Mouse (Mus musculus): ENCODE data around the gene Gm6904.
"Not testable (repeated sequence)": the region's sequence is repeated elsewhere in the genome, so short reads cannot be mapped to it uniquely, and the experiment has no call there.

The Gm6904 gene

DNA sequence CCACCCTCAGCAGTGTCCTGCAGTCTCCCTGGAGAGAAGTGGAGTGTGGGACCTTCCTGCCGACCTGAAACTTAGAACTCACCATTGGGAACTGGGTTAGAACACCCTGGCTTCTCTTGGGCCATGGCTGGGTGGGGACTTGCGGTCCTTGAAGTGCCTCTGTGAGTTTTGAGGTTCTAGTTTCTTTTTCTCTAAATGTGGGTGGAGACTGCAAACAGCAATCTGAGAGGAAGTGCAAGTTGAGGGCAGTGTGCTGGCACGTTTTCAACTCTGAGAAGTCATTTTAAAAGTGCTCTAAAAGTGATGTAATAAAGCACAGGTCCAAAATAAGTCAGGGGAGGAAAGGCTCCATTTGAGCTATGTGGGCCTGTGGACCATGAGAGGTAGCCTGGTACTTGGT, at the start of gene Gm6904:
Gene Gm6904, minus strand, starts transcription at position 161 of the 400 bp plus-strand sequence.
- peak in 1 of 2 experiments; percentile 7 for DNase-seq (ENCODE audit: low spot score in 2 of 2)

DNA sequence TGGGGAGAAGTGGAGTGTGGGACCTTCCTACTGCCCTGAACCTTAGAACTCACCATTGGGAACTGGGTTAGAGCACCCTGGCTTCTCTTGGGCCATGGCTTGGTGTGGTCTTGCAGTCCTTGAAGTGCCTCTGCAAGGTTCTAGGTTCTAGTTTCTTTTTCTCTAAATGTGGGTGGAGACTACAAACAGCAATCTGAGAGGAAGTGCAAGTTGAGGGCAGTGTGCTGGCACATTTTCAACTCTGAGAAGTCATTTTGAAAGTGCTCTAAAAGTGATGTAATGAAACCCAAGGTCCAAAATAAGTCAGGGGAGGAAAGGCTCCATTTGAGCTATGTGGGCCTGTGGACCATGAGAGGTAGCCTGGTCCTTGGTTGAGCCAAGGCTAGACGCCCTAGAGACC, 37.4 kb upstream of the Gm6904 start, which contains the start of gene Phf11a:
Gene Phf11a, minus strand, starts transcription at position 132 of the 400 bp plus-strand sequence.
- DNase-seq (ENCODE audit: low spot score in 2 of 2) = not testable (repeated sequence)

DNA sequence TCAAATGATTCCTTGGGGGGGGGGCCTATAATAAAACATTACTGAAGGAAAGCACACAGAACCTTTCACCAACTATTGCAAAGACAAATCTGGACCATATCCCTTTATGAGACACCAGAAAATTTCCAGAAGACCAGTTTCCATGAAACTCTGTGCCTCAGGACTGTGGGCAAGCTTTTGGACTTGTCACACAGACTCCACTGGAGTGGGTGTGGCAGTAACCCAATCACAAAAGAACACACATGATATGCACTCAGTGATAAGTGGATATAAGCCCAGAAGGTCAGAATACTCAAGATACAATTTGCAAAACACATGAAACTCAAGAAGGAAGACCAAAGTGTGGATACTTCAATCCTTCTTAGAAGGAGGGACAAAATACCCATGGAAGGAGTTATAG, 31.8 kb upstream of the Gm6904 start:
- not testable (repeated sequence) for DNase-seq (ENCODE audit: low spot score in 2 of 2)

GRCm38 (mm10) chr14:59274961-59275360, 14.9 kb upstream of the Gm6904 start:
- DNase-seq (ENCODE audit: low spot score in 2 of 2) = peak; percentile 59 to 72

DNA sequence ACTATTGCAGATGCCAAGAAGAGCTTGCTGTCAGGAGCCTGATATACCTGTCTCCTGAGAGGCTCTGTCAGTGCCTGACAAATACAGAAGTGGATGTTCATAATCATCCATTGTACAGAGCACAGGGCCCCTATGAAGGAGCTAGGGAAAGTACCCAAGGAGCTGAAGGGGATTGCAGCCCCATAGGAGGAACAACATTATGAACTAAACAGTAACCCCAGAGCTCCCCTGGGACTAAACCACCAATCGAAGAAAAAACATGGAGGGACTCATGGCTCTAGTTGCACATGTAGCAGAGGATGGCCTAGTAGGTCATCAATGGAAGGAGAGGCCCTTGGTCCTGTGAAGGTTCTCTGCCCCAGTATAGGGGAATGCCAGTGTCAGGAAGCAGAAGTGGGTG, 4.2 kb downstream of the Gm6904 start:
- DNase-seq (ENCODE audit: low spot score in 2 of 2) = not testable (repeated sequence)

DNA sequence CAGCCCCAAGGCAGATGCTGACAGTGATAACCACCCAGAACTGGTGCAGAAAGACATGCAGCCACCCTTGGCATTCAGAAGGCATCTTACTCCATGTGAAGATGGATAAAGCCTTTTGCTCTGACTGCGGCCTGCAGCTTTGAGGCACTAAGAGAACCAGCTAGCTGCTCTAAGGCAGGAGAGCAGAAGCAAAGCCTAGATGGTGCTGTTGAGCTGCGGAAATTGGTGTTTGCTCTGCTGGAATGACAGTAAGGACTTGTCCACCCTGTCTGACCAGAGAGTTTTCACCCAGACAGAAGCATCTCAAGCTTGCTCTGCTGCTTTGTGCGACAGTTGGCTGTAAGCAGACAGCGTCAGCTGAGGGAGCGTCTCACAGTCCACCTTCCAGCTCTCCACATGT, 9.7 kb downstream of the Gm6904 start:
- peak; percentile 17 to 19 for DNase-seq (ENCODE audit: low spot score in 2 of 2)

- no peak for DNase-seq (ENCODE audit: low spot score in 2 of 2)
Measured at GRCm38 (mm10) chr14:59233635-59234034, 26.4 kb downstream of the Gm6904 start.

GRCm38 (mm10) chr14:59232003-59232402, 28.0 kb downstream of the Gm6904 start:
- DNase-seq (ENCODE audit: low spot score in 2 of 2) = no peak

- DNase-seq (ENCODE audit: low spot score in 2 of 2) = no peak
Measured at GRCm38 (mm10) chr14:59230331-59230966, 29.6 kb downstream of the Gm6904 start.

- DNase-seq (ENCODE audit: low spot score in 2 of 2) = no peak
Measured at GRCm38 (mm10) chr14:59229822-59230221, 30.2 kb downstream of the Gm6904 start.

DNA sequence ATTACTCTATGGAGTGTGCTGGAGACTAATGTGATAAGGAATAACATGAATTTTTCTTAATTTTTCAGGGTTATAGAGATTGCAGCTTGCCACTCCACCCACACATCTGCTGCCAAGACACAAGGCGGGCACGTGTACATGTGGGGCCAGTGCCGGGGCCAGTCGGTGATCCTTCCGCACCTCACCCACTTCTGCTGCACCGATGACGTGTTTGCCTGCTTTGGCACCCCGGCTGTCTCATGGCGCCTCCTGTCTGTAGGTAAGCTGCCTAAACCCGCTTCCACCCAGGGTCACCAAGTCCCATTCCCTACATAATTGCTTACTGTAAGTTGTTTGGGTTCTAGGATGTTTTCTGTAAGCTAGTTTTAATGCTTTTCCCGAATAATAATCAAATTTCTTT, 33.8 kb downstream of the Gm6904 start:
- no peak for DNase-seq (ENCODE audit: low spot score in 2 of 2)

- no peak for DNase-seq (ENCODE audit: low spot score in 2 of 2)
Measured at GRCm38 (mm10) chr14:59219241-59219640, 40.8 kb downstream of the Gm6904 start.

DNA sequence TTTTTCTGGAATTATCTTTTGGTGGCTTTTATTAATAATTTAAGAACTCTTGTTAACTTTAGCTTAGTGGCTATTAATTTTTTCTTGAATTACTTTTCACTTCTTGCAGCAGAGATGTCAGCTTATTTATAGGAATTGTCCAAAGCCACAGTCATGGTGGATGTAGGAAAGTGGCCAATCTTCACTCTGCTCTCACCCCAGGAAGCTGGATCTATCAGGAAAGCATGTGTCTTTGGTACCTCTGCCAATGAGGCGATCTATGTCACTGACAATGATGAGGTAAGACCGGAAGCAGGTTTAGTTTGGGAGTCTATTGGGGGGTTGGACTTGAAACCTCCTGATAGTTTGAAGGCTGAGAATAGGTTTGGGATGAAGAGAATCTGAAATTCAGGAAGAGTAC, 50.2 kb downstream of the Gm6904 start:
- DNase-seq (ENCODE audit: low spot score in 2 of 2) = no peak

DNA sequence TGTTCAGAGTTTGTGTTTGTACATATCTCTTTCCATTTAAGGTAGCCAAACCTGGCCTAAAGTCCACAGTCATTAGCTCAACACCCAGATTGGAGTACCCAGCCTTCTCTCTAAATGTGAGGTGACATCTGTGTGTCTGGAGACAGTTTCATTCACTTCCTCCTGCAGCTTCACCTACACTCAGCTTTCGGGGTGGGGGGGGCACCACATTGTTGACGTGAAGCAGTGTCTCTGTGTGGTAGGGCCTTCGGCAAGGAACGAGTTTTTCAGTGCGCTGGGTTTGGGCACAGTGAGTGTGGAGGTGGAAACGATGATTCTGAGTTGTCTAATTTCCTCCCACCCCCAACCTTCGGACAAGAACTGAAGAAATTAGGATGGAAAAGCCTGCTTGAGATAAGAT, 51.0 kb downstream of the Gm6904 start:
- DNase-seq (ENCODE audit: low spot score in 2 of 2) = no peak

- DNase-seq (ENCODE audit: low spot score in 2 of 2) = no peak
Measured at GRCm38 (mm10) chr14:59205976-59206583, 53.9 kb downstream of the Gm6904 start.

- no peak for DNase-seq (ENCODE audit: low spot score in 2 of 2)
Measured at GRCm38 (mm10) chr14:59205461-59205860, 54.6 kb downstream of the Gm6904 start.

DNA sequence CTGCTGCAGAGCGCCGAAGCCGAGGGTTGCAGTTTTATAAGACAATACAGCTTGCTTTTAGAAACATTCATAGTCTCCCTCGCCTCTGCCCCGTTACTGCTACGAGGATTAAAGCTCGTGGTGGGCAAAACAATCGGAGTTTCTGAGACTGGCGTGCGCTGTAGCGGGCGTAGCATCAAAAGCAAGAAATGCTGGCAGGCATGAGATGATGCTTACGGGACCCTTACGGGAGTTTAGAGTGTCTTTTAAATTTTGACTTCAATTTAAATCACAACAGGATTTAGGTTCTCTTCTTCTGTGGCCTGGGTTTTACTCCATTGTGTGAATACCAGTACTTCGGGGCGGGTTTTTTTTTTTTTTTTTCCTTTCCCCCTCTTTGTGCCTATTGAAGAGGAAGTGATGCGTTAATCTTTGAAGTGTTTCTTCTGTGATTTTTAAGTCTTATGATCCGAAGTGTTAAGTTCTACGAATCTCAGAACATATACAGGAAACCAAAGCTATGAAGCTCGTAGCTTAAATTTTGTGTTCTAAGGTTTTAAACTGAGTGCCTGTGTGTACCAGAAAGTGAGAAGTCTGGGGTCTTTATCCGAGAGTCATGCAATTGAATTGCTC, 58.3 kb downstream of the Gm6904 start:
- no peak for DNase-seq (ENCODE audit: low spot score in 2 of 2)

- DNase-seq (ENCODE audit: low spot score in 2 of 2) = peak; percentile 83 to 91
Measured at GRCm38 (mm10) chr14:59200711-59201603, 59.1 kb downstream of the Gm6904 start, which contains the start of gene Rcbtb1. Gene Rcbtb1, plus strand, starts transcription at chr14:59201209.
